Mouse (Mus musculus): Measurements from ENCODE around the gene Dnmt3b.
"Not testable (repeated sequence)": the region's sequence is repeated elsewhere in the genome, so short reads cannot be mapped to it uniquely, and the experiment has no call there.

Gene Dnmt3b

GRCm38 (mm10) chr2:153633259-153633658 lies 16.0 kb upstream of the Dnmt3b start:
- DNase-seq (ENCODE audit: low read depth, low spot score): no peak

- DNase-seq (ENCODE audit: low read depth, low spot score): peak; percentile 79
Measured at GRCm38 (mm10) chr2:153638977-153639680, 10.1 kb upstream of the Dnmt3b start.

GRCm38 (mm10) chr2:153642496-153642895 lies 6.8 kb upstream of the Dnmt3b start:
- peak; percentile 17 for DNase-seq (ENCODE audit: low read depth, low spot score)

GRCm38 (mm10) chr2:153642999-153643398 lies 6.3 kb upstream of the Dnmt3b start:
- peak; percentile 88 for DNase-seq (ENCODE audit: low read depth, low spot score)

- DNase-seq (ENCODE audit: low read depth, low spot score): peak; percentile 32
Measured at GRCm38 (mm10) chr2:153648773-153649297, 415 bp upstream of the Dnmt3b start.

- peak; percentile 46 for DNase-seq (ENCODE audit: low read depth, low spot score)
Measured at GRCm38 (mm10) chr2:153650014-153650687, 901 bp downstream of the Dnmt3b start.

- DNase-seq (ENCODE audit: low read depth, low spot score): peak; percentile 84
Measured at GRCm38 (mm10) chr2:153651681-153652080, 2.4 kb downstream of the Dnmt3b start.

- DNase-seq (ENCODE audit: low read depth, low spot score): not testable (repeated sequence)
Measured at GRCm38 (mm10) chr2:153657659-153658058, 8.4 kb downstream of the Dnmt3b start.

- DNase-seq (ENCODE audit: low read depth, low spot score): peak; percentile 70
Measured at GRCm38 (mm10) chr2:153660616-153661015, 11.4 kb downstream of the Dnmt3b start.

GRCm38 (mm10) chr2:153665401-153665800 lies 16.2 kb downstream of the Dnmt3b start:
- no peak for DNase-seq (ENCODE audit: low read depth, low spot score)

- DNase-seq (ENCODE audit: low read depth, low spot score): peak; percentile 69
Measured at GRCm38 (mm10) chr2:153668754-153669376, 19.6 kb downstream of the Dnmt3b start.

- DNase-seq (ENCODE audit: low read depth, low spot score): no peak
Measured at GRCm38 (mm10) chr2:153670111-153670510, 20.9 kb downstream of the Dnmt3b start.

GRCm38 (mm10) chr2:153672619-153673018 lies 23.4 kb downstream of the Dnmt3b start:
- DNase-seq (ENCODE audit: low read depth, low spot score): no peak

- DNase-seq (ENCODE audit: low read depth, low spot score): not testable (repeated sequence)
Measured at GRCm38 (mm10) chr2:153675364-153675763, 26.1 kb downstream of the Dnmt3b start.

- no peak for DNase-seq (ENCODE audit: low read depth, low spot score)
Measured at GRCm38 (mm10) chr2:153676944-153677343, 27.7 kb downstream of the Dnmt3b start.

GRCm38 (mm10) chr2:153677550-153677949 lies 28.3 kb downstream of the Dnmt3b start:
- no peak for DNase-seq (ENCODE audit: low read depth, low spot score)

- DNase-seq (ENCODE audit: low read depth, low spot score): no peak
Measured at GRCm38 (mm10) chr2:153679959-153680358, 30.7 kb downstream of the Dnmt3b start.

GRCm38 (mm10) chr2:153693413-153693812 lies 44.2 kb downstream of the Dnmt3b start:
- not testable (repeated sequence) for DNase-seq (ENCODE audit: low read depth, low spot score)

GRCm38 (mm10) chr2:153694462-153695085 lies 45.3 kb downstream of the Dnmt3b start:
- peak; percentile 75 for DNase-seq (ENCODE audit: low read depth, low spot score)

GRCm38 (mm10) chr2:153696352-153696751 lies 47.1 kb downstream of the Dnmt3b start, which contains the start of gene Dnmt3c:
Gene Dnmt3c (plus strand): TSS chr2:153696652.
- DNase-seq (ENCODE audit: low read depth, low spot score): no peak

GRCm38 (mm10) chr2:153703389-153703788 lies 54.1 kb downstream of the Dnmt3b start:
- no peak for DNase-seq (ENCODE audit: low read depth, low spot score)

Data from ES-CJ7 (cell line).